Mouse (Mus musculus) duodenum, adult 2 months (tissue): ENCODE data around the gene Lat. TPM values are rescaled to one million over a fixed set of nuclear protein-coding genes. Genes with fewer than 3 reads are reported as not detected.

Source experiments
- polyA plus RNA-seq: library from polyadenylated mRNA; depleted of rRNA; stranded (reverse); fragments of >200 nt; gene quantifications from 2 replicates; pipeline ENCODE4 v1.2.3, GENCODE M21; 2012; ENCODE audit warnings: low replicate concordance; rRNA removed

Gene Lat
- polyA plus RNA-seq: 6.4 and 19.6 TPM in 2 replicates

GRCm38 (mm10) chr7:126369393-126369792, at the start of gene Lat:
TSS of gene Lat (minus strand) at chr7:126369570.

GRCm38 (mm10) chr7:126414725-126415124, 45.4 kb upstream of the Lat start, which contains the start of gene Cd19:
TSS of gene Cd19 (minus strand) at chr7:126414889.

GRCm38 (mm10) chr7:126396298-126397119, 27.1 kb upstream of the Lat start, which contains the start of gene Nfatc2ip:
TSS of gene Nfatc2ip (minus strand) at chr7:126396737.

GRCm38 (mm10) chr7:126377278-126378158, 8.1 kb upstream of the Lat start, which contains the start of gene Spns1:
TSS of gene Spns1 (minus strand) at chr7:126377450.

Other genes starting within 250 kb of the Lat start
- 91.5 and 107 TPM in 2 replicates for gene Xpo6, start 169.1 kb downstream of the Lat start, polyA plus RNA-seq
- gene Sbk1, start 97.0 kb downstream of the Lat start, polyA plus RNA-seq: 10.7 and 27.3 TPM in 2 replicates
- 144 and 215 TPM in 2 replicates for gene Spns1, start 7.9 kb upstream of the Lat start, polyA plus RNA-seq
- gene Nfatc2ip, start 27.2 kb upstream of the Lat start, polyA plus RNA-seq: 2.8 and 4.2 TPM in 2 replicates
- 0.34 and 5.1 TPM in 2 replicates for gene Cd19, start 45.3 kb upstream of the Lat start, polyA plus RNA-seq
- gene Rabep2, start 59.2 kb upstream of the Lat start, polyA plus RNA-seq: 16.5 and 18.2 TPM in 2 replicates
- 1.2 TPM in 1 of 2 replicates, not detected in the other for gene Atp2a1, start 93.5 kb upstream of the Lat start, polyA plus RNA-seq
- gene Sh2b1, start 105.9 kb upstream of the Lat start, polyA plus RNA-seq: 52.6 and 69.0 TPM in 2 replicates
- gene Tufm, start 117.8 kb upstream of the Lat start, polyA plus RNA-seq: 122 and 151 TPM in 2 replicates
- 264 and 283 TPM in 2 replicates for gene Atxn2l, start 133.9 kb upstream of the Lat start, polyA plus RNA-seq
- gene Eif3c, start 196.8 kb upstream of the Lat start, polyA plus RNA-seq: 45.2 and 60.5 TPM in 2 replicates
- 2.4 and 4.9 TPM in 2 replicates for gene Apobr, start 215.4 kb upstream of the Lat start, polyA plus RNA-seq
- 55.8 and 56.6 TPM in 2 replicates for gene Cln3, start 216.2 kb upstream of the Lat start, polyA plus RNA-seq
- gene Il27, start 225.4 kb upstream of the Lat start, polyA plus RNA-seq: 0.12 and 1.1 TPM in 2 replicates